Mouse (Mus musculus): ENCODE results near the gene Rufy1. TPM values are rescaled to one million over a fixed set of nuclear protein-coding genes. Genes with fewer than 3 reads are reported as not detected.

Rufy1 gene
- polyA plus RNA-seq, 1 experiment: 10.7 TPM

- WGBS: 94% methylated on average over 7 of the region's 7 CpGs
- TF ChIP-seq CTCF (IDR thresholded peaks at IDR 0.05; ENCODE audit: borderline replicate concordance, control insufficient read depth, extremely low read depth, insufficient read depth, low read length, poor library complexity) (no peak), POLR2A (IDR thresholded peaks at IDR 0.05; ENCODE audit: control insufficient read depth, extremely low read depth, insufficient read depth, low read length, poor library complexity) (no peak)
- no peaks in the 10 kb centered on the region for H3K36me3 ChIP-seq (ENCODE audit: control insufficient read depth, insufficient read depth, low read length)
These were observed 36.2 kb downstream of the Rufy1 start for GRCm38 (mm10) chr11:50394731-50395130.

GRCm38 (mm10) chr11:50393306-50393705, 37.6 kb downstream of the Rufy1 start:
- WGBS: 94% methylated on average over 6 of the region's 6 CpGs
- DNase-seq: no peak
- H3K27ac ChIP-seq (ENCODE audit: control insufficient read depth, insufficient read depth, low read length): no peak overlapping the region
- no peaks in the 10 kb centered on the region for H3K27me3 ChIP-seq (ENCODE audit: control insufficient read depth, insufficient read depth, low read length)
- TF ChIP-seq POLR2A (IDR thresholded peaks at IDR 0.05; ENCODE audit: control insufficient read depth, extremely low read depth, insufficient read depth, low read length, poor library complexity) (no peak), CTCF (IDR thresholded peaks at IDR 0.05; ENCODE audit: borderline replicate concordance, control insufficient read depth, extremely low read depth, insufficient read depth, low read length, poor library complexity) (no peak)
- H3K4me1 ChIP-seq (replicated peaks; ENCODE audit: control insufficient read depth, insufficient read depth, low read length): no peaks in the 10 kb centered on the region
- no peak overlapping the region for H3K4me3 ChIP-seq (ENCODE audit: control insufficient read depth, insufficient read depth, low read length)
- H3K36me3 ChIP-seq (ENCODE audit: control insufficient read depth, insufficient read depth, low read length): peaks cover under 1% of the 10 kb centered on the region; the same call in 1 of the 2 replicates

More at GRCm38 (mm10) chr11:50394731-50395130, 36.2 kb downstream of the Rufy1 start:
- Histone ChIP-seq H3K4me1 (replicated peaks; ENCODE audit: control insufficient read depth, insufficient read depth, low read length) (no peaks in the 10 kb centered on the region), H3K4me3 (ENCODE audit: control insufficient read depth, insufficient read depth, low read length) (no peak overlapping the region), H3K27ac (ENCODE audit: control insufficient read depth, insufficient read depth, low read length) (no peak overlapping the region), H3K27me3 (ENCODE audit: control insufficient read depth, insufficient read depth, low read length) (no peaks in the 10 kb centered on the region)
- DNase-seq: no peak

- DNase-seq: no peak
- TF ChIP-seq CTCF (IDR thresholded peaks at IDR 0.05; ENCODE audit: borderline replicate concordance, control insufficient read depth, extremely low read depth, insufficient read depth, low read length, poor library complexity) (no peak), POLR2A (IDR thresholded peaks at IDR 0.05; ENCODE audit: control insufficient read depth, extremely low read depth, insufficient read depth, low read length, poor library complexity) (no peak)
- H3K4me3 ChIP-seq (ENCODE audit: control insufficient read depth, insufficient read depth, low read length): no peak overlapping the region
- no peaks in the 10 kb centered on the region for H3K27me3 ChIP-seq (ENCODE audit: control insufficient read depth, insufficient read depth, low read length)
- no peaks in the 10 kb centered on the region for H3K4me1 ChIP-seq (replicated peaks; ENCODE audit: control insufficient read depth, insufficient read depth, low read length)
- no peak overlapping the region for H3K27ac ChIP-seq (ENCODE audit: control insufficient read depth, insufficient read depth, low read length)
- 91% methylated on average over 4 of the region's 4 CpGs for WGBS
- H3K36me3 ChIP-seq (ENCODE audit: control insufficient read depth, insufficient read depth, low read length): peaks cover 16% of the 10 kb centered on the region
These were observed 39.5 kb downstream of the Rufy1 start for GRCm38 (mm10) chr11:50391272-50391960.

- Histone ChIP-seq H3K36me3 (ENCODE audit: control insufficient read depth, insufficient read depth, low read length) (peaks cover 30% of the 10 kb centered on the region), H3K4me3 (ENCODE audit: control insufficient read depth, insufficient read depth, low read length) (no peak overlapping the region), H3K27ac (ENCODE audit: control insufficient read depth, insufficient read depth, low read length) (no peak overlapping the region), H3K4me1 (replicated peaks; ENCODE audit: control insufficient read depth, insufficient read depth, low read length) (no peaks in the 10 kb centered on the region), H3K27me3 (ENCODE audit: control insufficient read depth, insufficient read depth, low read length) (no peaks in the 10 kb centered on the region)
- 85% methylated on average over 5 of the region's 5 CpGs for WGBS
- DNase-seq: no peak
- TF ChIP-seq POLR2A (IDR thresholded peaks at IDR 0.05; ENCODE audit: control insufficient read depth, extremely low read depth, insufficient read depth, low read length, poor library complexity) (no peak), CTCF (IDR thresholded peaks at IDR 0.05; ENCODE audit: borderline replicate concordance, control insufficient read depth, extremely low read depth, insufficient read depth, low read length, poor library complexity) (no peak)
These were observed 41.3 kb downstream of the Rufy1 start for GRCm38 (mm10) chr11:50389616-50390015.

GRCm38 (mm10) chr11:50389011-50389410, 41.9 kb downstream of the Rufy1 start:
- Histone ChIP-seq H3K36me3 (ENCODE audit: control insufficient read depth, insufficient read depth, low read length) (peaks cover 35% of the 10 kb centered on the region), H3K27ac (ENCODE audit: control insufficient read depth, insufficient read depth, low read length) (no peak overlapping the region; the same call in 1 of the 2 replicates), H3K4me1 (replicated peaks; ENCODE audit: control insufficient read depth, insufficient read depth, low read length) (no peaks in the 10 kb centered on the region), H3K4me3 (ENCODE audit: control insufficient read depth, insufficient read depth, low read length) (no peak overlapping the region), H3K27me3 (ENCODE audit: control insufficient read depth, insufficient read depth, low read length) (no peaks in the 10 kb centered on the region)
- 85% methylated on average over 3 of the region's 3 CpGs for WGBS
- DNase-seq: no peak
- TF ChIP-seq POLR2A (IDR thresholded peaks at IDR 0.05; ENCODE audit: control insufficient read depth, extremely low read depth, insufficient read depth, low read length, poor library complexity) (no peak), CTCF (IDR thresholded peaks at IDR 0.05; ENCODE audit: borderline replicate concordance, control insufficient read depth, extremely low read depth, insufficient read depth, low read length, poor library complexity) (no peak)

GRCm38 (mm10) chr11:50388217-50388929, 42.6 kb downstream of the Rufy1 start:
- H3K4me1 ChIP-seq (replicated peaks; ENCODE audit: control insufficient read depth, insufficient read depth, low read length): no peaks in the 10 kb centered on the region
- TF ChIP-seq CTCF (IDR thresholded peaks at IDR 0.05; ENCODE audit: borderline replicate concordance, control insufficient read depth, extremely low read depth, insufficient read depth, low read length, poor library complexity): no peak
- no peak for TF ChIP-seq POLR2A (IDR thresholded peaks at IDR 0.05; ENCODE audit: control insufficient read depth, extremely low read depth, insufficient read depth, low read length, poor library complexity)
- no peak overlapping the region for H3K27ac ChIP-seq (ENCODE audit: control insufficient read depth, insufficient read depth, low read length)
- no peaks in the 10 kb centered on the region for H3K27me3 ChIP-seq (ENCODE audit: control insufficient read depth, insufficient read depth, low read length)
- no peak for DNase-seq
- peaks cover 39% of the 10 kb centered on the region for H3K36me3 ChIP-seq (ENCODE audit: control insufficient read depth, insufficient read depth, low read length)
- H3K4me3 ChIP-seq (ENCODE audit: control insufficient read depth, insufficient read depth, low read length): no peak overlapping the region
- 98% methylated on average over 3 of the region's 3 CpGs for WGBS
